Mouse (Mus musculus) bone marrow macrophage, adult 2 months (primary cell): ENCODE data around the gene Narf. TPM values are rescaled to one million over a fixed set of nuclear protein-coding genes. Genes with fewer than 3 reads are reported as not detected.

Source experiments
- H3K27ac ChIP-seq: 2 replicates; pipeline ENCODE4 v1.5.1; 2012; ENCODE audit warnings: low read depth, low read length; ENCODE audit not compliant: insufficient read depth
- H3K4me1 ChIP-seq: 2 replicates; pipeline ENCODE4 v1.6.1; 2012; ENCODE audit warnings: low read length; ENCODE audit not compliant: control insufficient read depth, insufficient read depth
- H3K4me3 ChIP-seq: 2 replicates; pipeline ENCODE4 v1.5.1; 2012; ENCODE audit warnings: mild to moderate bottlenecking, low read length, moderate library complexity; ENCODE audit not compliant: insufficient read depth
- CTCF ChIP-seq: IDR thresholded peaks from 2 replicates; pipeline ENCODE4 v1.5.1; 2012; ENCODE audit warnings: low read depth, mild to moderate bottlenecking, low read length, moderate library complexity
- POLR2A ChIP-seq: IDR thresholded peaks from 2 replicates; pipeline ENCODE4 v1.6.1; 2012; ENCODE audit warnings: mild to moderate bottlenecking, low read depth, low read length, borderline replicate concordance
- polyA plus RNA-seq: library from polyadenylated mRNA; stranded (reverse); fragments of >200 nt; gene quantifications from 2 replicates; pipeline ENCODE4 v1.2.4, GENCODE M21; 2012; ENCODE audit not compliant: missing spikeins, insufficient read depth, insufficient read length

The Narf gene
- 19.4 and 20.8 TPM in 2 replicates for polyA plus RNA-seq

DNA sequence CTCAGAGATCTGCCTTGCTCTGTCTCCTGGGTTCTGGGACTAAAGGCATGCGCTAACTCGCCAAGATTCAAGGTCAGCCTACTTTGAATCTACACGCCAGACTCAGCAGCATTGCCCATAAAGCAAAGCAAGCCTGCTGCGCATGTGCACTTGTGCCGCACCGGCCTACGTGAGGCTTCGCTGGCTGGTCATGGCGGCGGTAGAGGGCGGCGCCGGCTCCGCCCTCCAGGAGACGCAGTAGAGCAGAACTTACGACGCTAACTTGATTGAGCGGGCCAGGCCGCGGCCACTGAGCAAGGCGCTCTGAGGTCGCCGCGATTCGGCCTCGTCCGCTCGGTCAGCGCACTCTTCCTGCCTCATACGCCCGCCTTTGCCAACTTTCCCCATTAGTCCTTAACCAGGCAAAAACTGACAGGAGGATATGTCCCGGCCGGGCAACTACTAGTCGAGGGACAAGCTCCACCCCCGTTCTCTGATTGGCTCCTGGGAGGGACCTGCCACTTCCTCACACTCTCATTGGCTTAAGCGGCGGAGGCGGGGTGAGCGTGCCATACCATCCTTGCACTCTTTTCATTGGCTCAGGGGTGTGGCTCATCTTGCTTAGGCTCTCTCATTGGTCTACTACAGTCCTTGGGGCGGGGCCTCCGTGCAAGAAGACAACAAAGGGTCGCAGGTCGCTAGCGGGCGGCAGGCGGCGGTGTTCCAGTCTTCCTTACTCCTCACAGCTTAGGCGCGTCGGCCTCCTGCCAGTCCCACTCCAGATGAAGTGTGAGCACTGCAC is at the start of gene Narf:
Narf (plus strand) TSS at position 690 of the 781 bp plus-strand sequence.
- H3K27ac ChIP-seq, result peak within 1 kb of the TSS; percentile 85
- peak within 1 kb of the TSS; percentile 93 for H3K4me3 ChIP-seq
- no peak for TF ChIP-seq CTCF
- peak; percentile 87; the same call in 1 of the 2 replicates for TF ChIP-seq POLR2A
- peaks cover 25% of the 10 kb centered on the region for H3K4me1 ChIP-seq

- H3K4me3 ChIP-seq, result no peak overlapping the region
- no peak for TF ChIP-seq CTCF
- TF ChIP-seq POLR2A, result no peak
- no peak overlapping the region for H3K27ac ChIP-seq
- no peaks in the 10 kb centered on the region for H3K4me1 ChIP-seq
Measured at GRCm38 (mm10) chr11:121189681-121190080, 47.4 kb upstream of the Narf start.

GRCm38 (mm10) chr11:121192742-121193141 is 44.3 kb upstream of the Narf start:
- Histone ChIP-seq H3K4me1 (no peaks in the 10 kb centered on the region), H3K27ac (no peak overlapping the region), H3K4me3 (no peak overlapping the region)
- no peak for TF ChIP-seq POLR2A
- no peak for TF ChIP-seq CTCF

DNA sequence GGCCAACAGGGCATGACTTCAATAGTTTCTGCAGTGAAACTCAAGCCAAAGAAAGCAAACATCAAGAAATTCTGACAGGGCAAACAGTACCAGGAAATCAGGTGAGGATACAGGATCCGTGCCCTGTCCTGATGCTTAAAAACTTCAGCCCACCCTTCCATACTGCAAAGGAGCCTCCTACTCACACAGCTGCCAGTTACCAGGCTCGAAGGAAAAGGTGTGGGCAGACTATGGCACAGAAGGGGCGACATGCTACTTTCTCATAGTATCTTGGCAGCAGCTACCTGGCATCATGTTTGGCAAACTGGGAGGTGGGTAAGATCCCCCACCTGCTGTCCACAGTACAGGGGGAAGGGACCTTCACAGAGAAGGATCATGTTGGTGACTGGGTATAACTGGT is 43.6 kb upstream of the Narf start:
- H3K27ac ChIP-seq, result no peak overlapping the region

DNA sequence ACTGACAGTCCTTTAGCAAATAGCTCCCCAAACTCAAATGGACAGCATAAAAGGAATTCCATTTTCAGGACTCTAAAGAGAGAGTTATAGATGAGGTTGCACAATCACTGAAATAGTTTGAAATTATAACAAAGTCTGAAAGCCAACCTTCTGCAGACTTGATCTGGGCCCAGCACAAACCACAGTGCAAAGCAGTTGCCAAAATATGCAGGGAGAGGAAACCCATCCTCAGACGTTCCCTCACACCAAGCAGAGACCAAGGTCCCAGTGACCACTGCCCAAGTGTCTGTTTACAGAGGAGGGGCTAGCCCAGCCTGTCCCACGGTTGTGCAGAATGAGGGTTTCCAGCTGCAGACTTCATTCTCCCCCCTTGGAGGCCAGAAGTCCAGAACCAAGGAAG is 38.4 kb upstream of the Narf start:
- Histone ChIP-seq H3K4me3 (no peak overlapping the region), H3K4me1 (peaks cover 1% of the 10 kb centered on the region; the same call in 1 of the 2 replicates), H3K27ac (no peak overlapping the region)
- no peak for TF ChIP-seq POLR2A
- no peak for TF ChIP-seq CTCF

More for the DNA sequence above, 43.6 kb upstream of the Narf start:
- TF ChIP-seq POLR2A (no peak), CTCF (no peak)
- no peak overlapping the region for H3K4me3 ChIP-seq
- no peaks in the 10 kb centered on the region for H3K4me1 ChIP-seq

DNA sequence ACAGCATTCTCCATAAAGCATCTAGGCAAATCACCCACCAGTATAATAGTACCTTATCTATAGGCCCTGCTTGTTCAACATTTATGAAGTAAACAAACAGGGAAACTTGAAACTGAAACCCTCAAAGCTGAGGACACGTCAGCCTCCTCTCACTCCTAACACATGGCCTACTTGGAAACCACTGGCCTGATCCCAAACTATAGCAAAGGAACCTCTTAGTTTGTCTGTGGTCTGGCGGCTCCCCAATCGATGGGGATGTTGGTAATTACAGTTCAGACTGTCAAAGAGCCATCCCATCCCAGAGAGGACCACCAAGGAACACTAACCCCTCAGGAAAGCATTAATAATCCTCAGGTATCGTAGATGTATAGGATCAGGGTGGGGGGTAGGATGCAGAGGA is 37.2 kb upstream of the Narf start:
- no peak overlapping the region for H3K4me3 ChIP-seq
- TF ChIP-seq CTCF, result no peak

DNA sequence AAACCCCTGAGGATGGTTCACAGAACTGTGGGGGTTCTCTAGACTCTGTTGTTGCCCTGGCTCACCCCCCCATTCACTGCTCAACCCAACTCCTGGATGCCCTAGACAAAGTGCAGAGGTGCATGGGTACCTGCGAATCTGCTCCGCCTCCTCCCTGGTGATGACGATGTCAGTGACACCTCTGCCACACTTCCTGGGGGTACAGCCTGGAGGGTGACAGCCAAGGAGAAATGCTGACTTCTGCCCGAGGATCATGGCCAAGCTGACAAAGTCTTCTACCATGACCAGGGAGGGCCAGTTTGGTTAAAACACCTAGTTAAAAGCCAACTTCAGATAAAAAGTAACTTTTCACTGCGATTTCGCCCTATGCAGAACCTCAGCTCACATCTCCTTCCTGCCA is 36.3 kb upstream of the Narf start:
- Histone ChIP-seq H3K4me1 (peaks cover 5% of the 10 kb centered on the region; the same call in 1 of the 2 replicates), H3K4me3 (no peak overlapping the region), H3K27ac (no peak overlapping the region)
- no peak for TF ChIP-seq POLR2A
- no peak for TF ChIP-seq CTCF

More for the DNA sequence above, 37.2 kb upstream of the Narf start:
- H3K4me1 ChIP-seq, result peaks cover 3% of the 10 kb centered on the region; the same call in 1 of the 2 replicates
- no peak overlapping the region for H3K27ac ChIP-seq

GRCm38 (mm10) chr11:121201436-121202198 is 35.4 kb upstream of the Narf start:
- H3K4me1 ChIP-seq, result peaks cover 5% of the 10 kb centered on the region; the same call in 1 of the 2 replicates
- no peak overlapping the region for H3K27ac ChIP-seq
- TF ChIP-seq CTCF (no peak), POLR2A (no peak)
- H3K4me3 ChIP-seq, result no peak overlapping the region

DNA sequence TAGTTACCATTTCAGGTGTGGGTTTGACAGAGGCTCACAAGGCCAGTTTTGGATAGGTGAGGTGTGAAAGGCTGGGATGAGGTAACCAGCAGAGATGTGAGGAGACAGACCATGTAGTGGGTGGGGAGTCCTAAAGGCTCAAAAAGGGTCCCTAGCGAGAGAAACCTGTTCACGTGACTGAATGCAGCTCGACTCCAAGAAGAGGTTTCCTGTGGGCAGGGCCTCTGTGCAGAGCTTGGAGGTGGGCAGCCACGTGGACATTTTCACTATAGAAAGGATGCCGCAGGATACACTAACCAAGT is 33.2 kb upstream of the Narf start:
- Histone ChIP-seq H3K27ac (no peak overlapping the region), H3K4me1 (peaks cover 5% of the 10 kb centered on the region; the same call in 1 of the 2 replicates), H3K4me3 (peak overlapping the region; percentile 94)
- TF ChIP-seq POLR2A, result no peak
- no peak for TF ChIP-seq CTCF
